Mouse (Mus musculus) hindbrain, postnatal 0 days (tissue): ENCODE measurements at regions not wholly inside any gene's neighbourhood (a gene's known extent, or its start where the extent isn't known, plus 50 kb on each side); places are given as distances from the start of the nearest gene placed in this dataset.

Source experiments
- ATAC-seq: fragments of 200-750 bp; cut with Nextera tagmentation; 2 replicates; pipeline ENCODE4 v1.8.0; 2017; ENCODE audit warnings: mild to moderate bottlenecking, moderate TSS enrichment, moderate library complexity
- DNase-seq: peaks from one replicate; pipeline ENCODE4 v3.0.0-alpha.2; 2015; ENCODE audit warnings: low spot score
- H3K27ac ChIP-seq: fragments of 300-500 bp; sonication (generic); 2 replicates; pipeline ENCODE4 v1.5.1; 2014; ENCODE audit warnings: mild to moderate bottlenecking
- H3K27me3 ChIP-seq: fragments of 300-500 bp; sonication (generic); 2 replicates; pipeline ENCODE4 v1.6.1; 2014; ENCODE audit warnings: low read length, mixed read lengths; ENCODE audit not compliant: insufficient read depth
- H3K36me3 ChIP-seq: fragments of 300-500 bp; sonication (generic); 2 replicates; pipeline ENCODE4 v1.6.1; 2014; ENCODE audit warnings: low read length, mixed read lengths; ENCODE audit not compliant: insufficient read depth
- H3K4me1 ChIP-seq: fragments of 300-500 bp; sonication (generic); 2 replicates; pipeline ENCODE4 v1.6.1; 2014; ENCODE audit warnings: antibody characterized with exemption, low read length, mixed read lengths; ENCODE audit not compliant: insufficient read depth
- H3K4me2 ChIP-seq: fragments of 300-500 bp; sonication (generic); 2 replicates; pipeline ENCODE4 v1.6.1; 2014; ENCODE audit warnings: low read depth, mild to moderate bottlenecking, low read length, moderate library complexity, mixed read lengths
- H3K4me3 ChIP-seq: fragments of 300-500 bp; sonication (generic); 2 replicates; pipeline ENCODE4 v1.5.1; 2014; ENCODE audit warnings: low read length
- H3K9ac ChIP-seq: fragments of 300-500 bp; sonication (generic); replicated peaks from 2 replicates; pipeline ENCODE4 v1.6.1; 2014; ENCODE audit warnings: mild to moderate bottlenecking, low read length, moderate library complexity, mixed read lengths
- H3K9me3 ChIP-seq: fragments of 300-500 bp; sonication (generic); 2 replicates; pipeline ENCODE4 v1.6.1; 2016; ENCODE audit warnings: low read length, mixed read lengths
- CTCF ChIP-seq: IDR thresholded peaks from 2 replicates; pipeline ENCODE4 v1.5.1; 2016; ENCODE audit warnings: antibody characterized with exemption, control low read depth, low read depth
- WGBS: fragments of 180-500 bp; shearing (Covaris S2); extraction: QIAGEN DNeasy Blood & Tissue Kit; methylation state at CpG from one replicate; pipeline ENCODE4 v1.1.7; 2014; 5-methylcytosine and 5-hydroxymethylcytosine counted together

DNA sequence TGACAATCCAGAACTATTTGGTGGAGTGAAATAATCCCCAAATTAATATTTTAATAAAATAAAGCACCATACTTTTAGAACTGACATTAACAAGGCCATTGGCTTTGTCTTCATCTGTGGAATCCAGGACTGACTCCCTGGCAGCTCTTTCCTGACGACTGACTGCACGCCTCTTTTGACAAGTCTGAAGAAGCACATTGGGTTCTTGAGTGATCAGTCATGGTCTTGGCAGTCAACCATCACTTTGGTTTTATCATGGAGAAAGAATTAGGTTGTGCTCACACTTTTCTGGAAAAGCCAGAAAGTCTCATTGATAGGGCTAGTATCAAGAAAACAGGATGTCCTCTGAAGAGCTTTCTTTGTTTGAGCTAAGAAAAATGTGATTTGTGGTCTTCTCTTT lies 399.8 kb upstream of the Jag1 start:
- Histone ChIP-seq H3K27me3 (no peaks in the 10 kb centered on the region), H3K36me3 (no peaks in the 10 kb centered on the region), H3K4me1 (no peaks in the 10 kb centered on the region), H3K4me3 (no peak overlapping the region), H3K4me2 (no peak overlapping the region), H3K27ac (no peak overlapping the region), H3K9ac (no peak overlapping the region), H3K9me3 (no peaks in the 10 kb centered on the region)
- TF ChIP-seq CTCF: no peak
- DNase-seq (no peak), ATAC-seq (no peak)
- WGBS: 71% methylated on average over 2 of the region's 2 CpGs

DNA sequence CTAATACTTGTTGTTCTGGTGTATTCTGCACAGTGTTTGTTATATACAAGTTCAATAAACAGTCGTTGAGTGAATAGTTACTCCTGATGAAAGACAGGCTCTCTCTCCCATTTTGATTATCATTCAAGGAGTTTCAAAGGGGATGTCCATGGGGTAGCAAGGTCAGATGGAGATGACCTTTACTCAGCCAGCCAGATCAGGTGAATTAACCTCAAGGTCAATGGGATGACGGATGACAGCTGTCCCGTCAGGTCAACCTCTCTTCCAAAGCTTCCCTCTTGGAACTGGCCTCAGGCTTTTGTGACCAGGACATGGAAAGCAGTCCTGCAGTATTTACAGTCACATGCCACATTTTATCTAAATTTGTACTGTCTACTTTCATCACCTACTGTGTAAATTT lies 398.6 kb upstream of the Jag1 start:
- H3K27me3 ChIP-seq: no peaks in the 10 kb centered on the region
- H3K4me1 ChIP-seq: no peaks in the 10 kb centered on the region
- WGBS: 61% methylated on average over 3 of the region's 3 CpGs
- H3K4me2 ChIP-seq: no peak overlapping the region
- DNase-seq (no peak), ATAC-seq (no peak)
- no peak overlapping the region for H3K4me3 ChIP-seq
- no peak overlapping the region for H3K9ac ChIP-seq
- no peak for TF ChIP-seq CTCF
- no peaks in the 10 kb centered on the region for H3K9me3 ChIP-seq
- H3K27ac ChIP-seq: no peak overlapping the region
- H3K36me3 ChIP-seq: no peaks in the 10 kb centered on the region

DNA sequence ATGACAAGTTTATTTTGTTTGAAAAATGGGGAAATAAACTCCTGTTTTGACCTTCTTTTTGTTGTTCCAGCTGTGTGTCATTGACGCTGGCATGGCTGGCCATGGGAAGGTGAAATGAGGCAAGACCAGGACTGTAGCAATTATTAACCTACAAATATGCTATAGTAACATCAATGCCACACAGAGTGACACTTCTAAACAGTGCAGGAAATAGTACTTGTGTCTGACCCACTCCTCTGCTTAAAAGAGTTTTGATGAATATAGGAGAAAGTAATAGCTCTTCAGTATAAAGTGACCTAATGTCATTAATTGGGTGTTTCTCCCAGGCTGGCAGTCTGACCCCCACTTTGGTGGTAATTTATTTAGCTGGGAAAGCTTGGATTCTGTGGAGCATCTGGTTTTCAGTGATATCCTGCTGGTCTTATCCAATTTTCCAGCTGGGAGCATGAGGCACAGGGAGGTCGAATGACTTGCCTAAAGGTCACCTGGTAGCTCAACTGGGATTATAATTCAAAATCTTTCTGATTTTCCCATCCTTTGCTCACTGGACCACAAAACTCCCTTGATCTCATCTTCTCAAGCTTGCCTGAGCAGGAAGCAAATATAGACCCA lies 397.6 kb upstream of the Jag1 start:
- TF ChIP-seq CTCF: no peak
- H3K27me3 ChIP-seq: no peaks in the 10 kb centered on the region
- H3K27ac ChIP-seq: no peak overlapping the region
- H3K36me3 ChIP-seq: no peaks in the 10 kb centered on the region
- no peak overlapping the region for H3K4me2 ChIP-seq
- WGBS: 43% methylated on average over 2 of the region's 2 CpGs
- no peak overlapping the region for H3K4me3 ChIP-seq
- ATAC-seq: no peak
- no peak for DNase-seq
- no peak overlapping the region for H3K9ac ChIP-seq
- H3K9me3 ChIP-seq: no peaks in the 10 kb centered on the region
- no peaks in the 10 kb centered on the region for H3K4me1 ChIP-seq

DNA sequence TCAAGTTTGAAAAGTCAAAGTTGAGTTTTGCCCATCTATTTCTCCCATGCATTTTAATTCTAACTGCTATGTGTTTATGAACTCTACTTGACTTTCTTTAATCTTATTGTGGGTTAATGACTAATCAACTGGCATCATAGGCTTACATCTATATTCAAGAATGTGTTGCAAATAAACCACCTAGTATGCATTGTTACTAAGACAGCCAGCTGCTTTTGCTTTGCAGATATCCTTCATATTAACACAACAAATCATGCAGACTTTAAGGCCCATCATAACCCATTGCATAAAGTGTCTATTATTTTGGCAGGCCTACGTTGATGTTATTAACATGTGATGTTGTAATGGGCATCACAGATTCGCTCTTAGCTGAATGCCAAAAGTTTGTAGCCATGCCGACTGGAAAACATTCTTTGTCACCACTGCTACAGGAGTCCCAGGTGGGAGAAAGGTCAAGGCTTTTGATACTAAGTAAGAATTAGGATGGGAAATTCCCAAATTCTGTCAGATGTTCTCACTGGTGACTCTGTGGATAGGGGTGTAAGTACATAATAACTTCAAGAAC lies 394.3 kb upstream of the Jag1 start:
- H3K27me3 ChIP-seq: no peaks in the 10 kb centered on the region
- no peak overlapping the region for H3K4me2 ChIP-seq
- ATAC-seq: no peak
- H3K36me3 ChIP-seq: no peaks in the 10 kb centered on the region
- TF ChIP-seq CTCF: no peak
- WGBS: 69% methylated on average over 3 of the region's 3 CpGs
- H3K9me3 ChIP-seq: no peaks in the 10 kb centered on the region
- no peaks in the 10 kb centered on the region for H3K4me1 ChIP-seq
- no peak for DNase-seq
- H3K27ac ChIP-seq: no peak overlapping the region
- H3K9ac ChIP-seq: no peak overlapping the region
- H3K4me3 ChIP-seq: no peak overlapping the region

DNA sequence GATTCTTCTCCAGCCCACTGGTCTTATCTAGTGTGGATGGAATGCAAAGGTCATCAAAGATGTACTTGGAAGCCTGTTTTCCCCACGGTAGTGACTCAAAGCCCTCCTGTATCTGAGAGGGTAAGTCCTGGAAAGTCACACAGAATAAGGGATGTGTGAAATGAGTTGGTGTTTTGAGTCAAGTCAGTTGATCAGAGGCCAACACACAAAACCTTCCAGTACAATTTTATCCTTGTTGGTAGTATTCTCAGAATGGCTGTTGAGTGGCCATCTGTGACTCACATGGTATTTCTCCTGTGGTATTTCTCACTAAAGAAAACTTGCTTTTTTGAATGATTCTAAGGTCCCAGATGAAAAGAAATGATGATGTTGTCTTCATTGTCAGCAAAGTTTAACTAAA lies 384.8 kb upstream of the Jag1 start:
- Histone ChIP-seq H3K36me3 (no peaks in the 10 kb centered on the region), H3K4me1 (no peaks in the 10 kb centered on the region), H3K4me2 (no peak overlapping the region), H3K27me3 (no peaks in the 10 kb centered on the region), H3K4me3 (no peak overlapping the region), H3K9me3 (no peaks in the 10 kb centered on the region), H3K27ac (no peak overlapping the region), H3K9ac (no peak overlapping the region)
- no peak for TF ChIP-seq CTCF
- DNase-seq (no peak), ATAC-seq (no peak)
- 90% methylated on average over 1 of the region's 1 CpGs for WGBS

DNA sequence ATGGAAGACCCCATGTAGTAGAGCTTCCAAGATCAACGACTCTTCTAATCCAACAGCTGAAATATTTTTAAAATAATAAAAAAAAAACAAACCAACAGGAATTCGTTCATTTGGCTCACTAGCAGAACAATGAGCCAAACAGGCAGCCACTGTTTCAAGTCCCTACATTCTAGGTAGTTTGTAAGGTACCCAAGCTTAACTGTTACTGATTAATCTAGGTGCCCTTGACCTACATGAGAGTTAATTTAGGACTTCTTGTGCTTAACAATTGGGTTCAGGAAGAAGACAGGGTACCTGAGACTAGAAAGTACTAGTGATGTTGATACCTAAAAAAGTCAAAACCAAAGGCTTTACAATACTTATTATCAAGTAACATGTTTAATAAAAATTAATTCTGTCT lies 381.2 kb upstream of the Jag1 start:
- H3K27me3 ChIP-seq: no peaks in the 10 kb centered on the region
- no peak overlapping the region for H3K27ac ChIP-seq
- TF ChIP-seq CTCF: no peak
- DNase-seq: no peak
- no peak overlapping the region for H3K4me2 ChIP-seq
- 75% methylated on average over 2 of the region's 2 CpGs for WGBS
- no peak overlapping the region for H3K4me3 ChIP-seq
- H3K9ac ChIP-seq: no peak overlapping the region
- no peaks in the 10 kb centered on the region for H3K9me3 ChIP-seq
- H3K36me3 ChIP-seq: no peaks in the 10 kb centered on the region
- no peak for ATAC-seq
- H3K4me1 ChIP-seq: no peaks in the 10 kb centered on the region

DNA sequence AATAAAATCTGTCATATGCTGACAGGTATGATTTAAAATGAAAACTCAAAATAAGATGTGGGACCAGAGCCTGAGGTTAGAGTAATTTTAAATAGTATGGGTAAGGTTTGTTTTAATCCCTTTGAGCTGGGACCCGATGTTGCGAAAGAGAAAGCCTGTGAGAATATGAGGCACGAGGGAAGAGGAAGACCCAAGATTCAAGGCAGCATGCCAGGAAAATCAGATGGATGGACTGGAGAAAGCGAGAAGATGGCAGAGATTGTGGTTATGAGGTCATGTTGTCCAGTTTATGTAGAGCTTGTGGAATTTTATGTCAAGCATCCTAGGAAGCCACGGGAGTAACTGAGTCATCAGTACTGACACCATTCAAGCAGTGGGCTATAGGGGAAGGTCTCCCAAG lies 377.2 kb upstream of the Jag1 start:
- Histone ChIP-seq H3K9me3 (no peaks in the 10 kb centered on the region), H3K4me3 (no peak overlapping the region), H3K9ac (no peak overlapping the region), H3K36me3 (no peaks in the 10 kb centered on the region), H3K4me1 (no peaks in the 10 kb centered on the region), H3K27ac (no peak overlapping the region), H3K27me3 (no peaks in the 10 kb centered on the region), H3K4me2 (no peak overlapping the region)
- ATAC-seq: no peak
- TF ChIP-seq CTCF: no peak
- WGBS: 83% methylated on average over 5 of the region's 5 CpGs
- no peak for DNase-seq
